Mouse (Mus musculus): ENCODE measurements at regions not wholly inside any gene's neighbourhood (a gene's known extent, or its start where the extent isn't known, plus 50 kb on each side); places are given as distances from the start of the nearest gene placed in this dataset.

DNA sequence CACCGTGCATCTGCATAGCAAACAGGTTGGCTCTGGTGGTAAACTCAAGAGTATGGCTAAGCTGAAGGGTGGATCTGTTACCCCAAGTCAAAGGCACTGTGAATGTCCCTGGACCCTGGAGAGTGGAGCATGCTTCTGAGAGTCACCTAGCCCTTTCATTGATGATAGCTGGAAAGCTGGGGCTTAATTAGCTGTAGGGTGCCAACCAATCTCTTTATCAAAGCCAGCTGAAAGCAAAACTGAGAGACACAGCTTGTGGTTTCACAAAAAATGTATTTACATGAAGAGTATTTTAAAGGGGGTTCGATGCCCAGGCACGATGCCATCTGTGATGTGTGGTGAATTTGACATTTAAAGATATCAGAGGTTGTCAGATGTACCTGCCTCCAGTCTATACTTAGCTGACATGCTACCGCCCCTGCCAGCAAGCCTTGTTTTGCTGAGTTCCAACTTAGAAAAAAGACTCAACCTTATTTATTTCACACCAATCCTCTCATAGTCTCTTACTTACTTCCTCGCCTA is 209.3 kb upstream of the Spdye4c start:
- no peak for TF ChIP-seq HCFC1 (IDR thresholded peaks at IDR 0.05; ENCODE audit: borderline replicate concordance, insufficient read depth, low read length)
- TF ChIP-seq ZNF384 (IDR thresholded peaks at IDR 0.05; ENCODE audit: low read depth, low read length) = no peak
